Mouse (Mus musculus) embryonic facial prominence, embryonic 13.5 days (tissue): ENCODE data around the gene Cngb1. TPM values are rescaled to one million over a fixed set of nuclear protein-coding genes. Genes with fewer than 3 reads are reported as not detected.

ENCODE experiments used
- ATAC-seq: fragments of 200-750 bp; cut with Nextera tagmentation; 2 replicates; pipeline ENCODE4 v1.8.0; 2017; ENCODE audit warnings: low read depth; ENCODE audit not compliant: insufficient number of reproducible peaks, insufficient read depth, low FRiP score, low TSS enrichment
- H3K27ac ChIP-seq: fragments of 300-500 bp; sonication (generic); 2 replicates; pipeline ENCODE4 v1.5.1; 2015; ENCODE audit warnings: moderate library complexity, mild to moderate bottlenecking, inconsistent platforms
- H3K27me3 ChIP-seq: fragments of 300-500 bp; sonication (generic); 2 replicates; pipeline ENCODE4 v1.6.1; 2015; ENCODE audit warnings: mild to moderate bottlenecking, inconsistent platforms
- H3K36me3 ChIP-seq: fragments of 300-500 bp; sonication (generic); 2 replicates; pipeline ENCODE4 v1.6.1; 2015; ENCODE audit warnings: mild to moderate bottlenecking, inconsistent platforms
- H3K4me1 ChIP-seq: fragments of 300-500 bp; sonication (generic); 2 replicates; pipeline ENCODE4 v1.6.1; 2015; ENCODE audit warnings: inconsistent platforms
- H3K4me2 ChIP-seq: fragments of 300-500 bp; sonication (generic); 2 replicates; pipeline ENCODE4 v1.6.1; 2015; ENCODE audit warnings: moderate library complexity, mild to moderate bottlenecking, inconsistent platforms
- H3K4me3 ChIP-seq: fragments of 300-500 bp; sonication (generic); 2 replicates; pipeline ENCODE4 v1.5.1; 2015; ENCODE audit warnings: mild to moderate bottlenecking, inconsistent platforms
- H3K9ac ChIP-seq: fragments of 300-500 bp; sonication (generic); 2 replicates; pipeline ENCODE4 v1.6.1; 2015; ENCODE audit warnings: mild to moderate bottlenecking, inconsistent platforms
- H3K9me3 ChIP-seq: fragments of 300-500 bp; sonication (generic); 2 replicates; pipeline ENCODE4 v1.6.1; 2016; ENCODE audit warnings: inconsistent platforms
- WGBS: fragments of 180-500 bp; shearing (Covaris S2); methylation state at CpG from one replicate; pipeline ENCODE4 v1.1.7; 2015; ENCODE audit warnings: mixed read lengths; 5-methylcytosine and 5-hydroxymethylcytosine counted together
- polyA plus RNA-seq: library from polyadenylated mRNA; unstranded; fragments of >200 nt; fragmentation: Nextera tagmentation; extraction: Ambion mirVana; gene quantifications from 2 replicates; pipeline ENCODE4 v1.2.1, GENCODE M21; 2015

Gene Cngb1
- polyA plus RNA-seq, 1 experiment from 2014 or later, result 0.14 TPM

DNA sequence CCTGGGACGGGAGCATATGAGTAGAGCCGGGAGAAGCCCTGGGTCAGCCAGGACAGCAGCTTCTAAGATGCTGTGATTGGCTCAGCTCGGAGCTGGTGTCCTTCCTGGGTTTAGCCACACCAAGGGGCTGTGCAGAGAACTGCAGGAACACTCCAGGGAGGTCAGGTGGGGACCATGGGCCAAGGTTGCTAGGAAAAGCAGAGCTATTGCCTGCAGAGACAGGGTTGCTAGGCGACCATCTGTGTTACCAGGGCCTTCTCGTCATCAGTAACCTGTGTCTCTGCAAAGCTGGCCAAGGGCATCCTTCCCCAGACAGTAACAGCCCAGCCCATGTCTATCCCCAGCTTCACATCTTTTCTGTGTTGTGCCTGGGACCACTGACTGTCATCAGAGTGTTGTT, 24.9 kb downstream of the Cngb1 start:
- Histone ChIP-seq H3K36me3 (no peaks in the 10 kb centered on the region), H3K27ac (no peak overlapping the region), H3K4me2 (no peak overlapping the region), H3K27me3 (no peaks in the 10 kb centered on the region), H3K9ac (no peak overlapping the region), H3K4me1 (no peaks in the 10 kb centered on the region), H3K4me3 (no peak overlapping the region), H3K9me3 (no peaks in the 10 kb centered on the region)
- WGBS, result 62% methylated on average over 5 of the region's 5 CpGs
- no peak for ATAC-seq

DNA sequence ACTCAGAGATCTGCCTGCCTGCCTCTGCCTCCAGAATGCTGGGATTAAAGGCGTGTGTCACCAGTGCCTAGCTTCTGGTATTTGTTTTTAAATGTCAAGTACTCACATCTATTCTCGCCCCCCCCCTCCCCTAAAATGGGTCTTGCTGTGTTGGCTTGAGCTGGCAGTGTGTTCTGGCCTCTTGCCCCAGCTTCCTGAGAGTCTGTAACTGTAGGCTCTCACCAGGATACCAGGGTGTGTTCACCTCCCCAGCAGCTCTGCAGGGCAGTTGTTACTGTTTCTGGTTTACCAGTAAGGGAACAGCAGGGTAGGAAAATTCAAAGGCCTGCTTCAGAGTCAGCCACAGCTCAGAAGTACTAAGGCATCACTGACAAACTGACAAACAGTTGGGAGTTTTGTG, 33.5 kb downstream of the Cngb1 start:
- H3K9me3 ChIP-seq, result no peaks in the 10 kb centered on the region
- ATAC-seq, result no peak
- H3K27ac ChIP-seq, result no peak overlapping the region
- no peaks in the 10 kb centered on the region for H3K27me3 ChIP-seq
- no peaks in the 10 kb centered on the region for H3K36me3 ChIP-seq
- H3K4me1 ChIP-seq, result 0 out of 2 replicates have a peak, but pooled peaks cover 3% of the 10 kb centered on the region
- H3K4me3 ChIP-seq, result no peak overlapping the region
- 42% methylated on average over 2 of the region's 2 CpGs for WGBS
- no peak overlapping the region for H3K4me2 ChIP-seq
- no peak overlapping the region for H3K9ac ChIP-seq

DNA sequence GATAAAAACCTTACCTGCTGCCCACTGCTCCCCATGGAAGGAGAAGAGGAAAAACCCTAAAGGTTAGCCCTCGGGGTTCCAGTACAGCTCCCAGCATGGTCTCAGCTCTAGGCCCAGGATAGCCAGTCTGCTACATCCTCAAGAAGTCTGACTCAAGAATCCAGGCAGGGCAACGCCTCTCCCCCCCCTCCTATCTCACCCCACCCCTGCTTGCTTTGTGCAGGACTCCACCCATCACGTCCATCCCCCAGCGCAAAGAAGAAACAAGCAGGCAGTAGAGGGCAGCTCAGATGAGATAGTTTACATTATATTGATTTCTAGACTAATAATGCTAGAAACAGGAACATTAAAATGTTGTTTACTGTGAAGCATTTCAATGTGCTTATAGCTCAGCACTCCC, 34.5 kb downstream of the Cngb1 start:
- Histone ChIP-seq H3K27ac (no peak overlapping the region), H3K4me2 (no peak overlapping the region), H3K36me3 (no peaks in the 10 kb centered on the region), H3K9me3 (no peaks in the 10 kb centered on the region), H3K9ac (no peak overlapping the region), H3K4me3 (no peak overlapping the region), H3K27me3 (no peaks in the 10 kb centered on the region), H3K4me1 (0 out of 2 replicates have a peak, but pooled peaks cover 3% of the 10 kb centered on the region)
- 32% methylated on average over 4 of the region's 4 CpGs for WGBS
- no peak for ATAC-seq

DNA sequence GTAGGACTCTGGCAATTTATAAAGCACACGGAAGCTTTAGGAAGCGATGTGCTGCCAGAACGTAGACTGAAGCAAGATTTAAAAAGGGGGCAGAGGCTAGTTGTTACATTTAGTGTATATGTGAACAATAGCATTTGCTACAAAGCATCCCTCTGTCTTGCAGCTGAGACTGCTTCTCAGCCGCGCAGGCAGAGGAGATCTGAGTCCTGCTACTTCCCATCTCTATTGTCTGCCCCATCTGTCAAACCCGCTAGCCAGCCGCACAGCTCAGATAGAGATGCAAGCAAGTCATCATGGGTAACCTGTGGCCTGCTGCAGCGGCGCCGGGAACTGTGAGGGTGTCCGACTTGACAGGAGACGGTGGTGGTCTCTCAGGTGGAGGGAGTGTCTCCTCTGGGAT, 35.9 kb downstream of the Cngb1 start:
- Histone ChIP-seq H3K27ac (no peak overlapping the region), H3K27me3 (no peaks in the 10 kb centered on the region), H3K4me3 (no peak overlapping the region), H3K4me1 (0 out of 2 replicates have a peak, but pooled peaks cover 3% of the 10 kb centered on the region), H3K36me3 (no peaks in the 10 kb centered on the region), H3K9me3 (no peaks in the 10 kb centered on the region), H3K9ac (no peak overlapping the region), H3K4me2 (no peak overlapping the region)
- 73% methylated on average over 12 of the region's 12 CpGs for WGBS
- no peak for ATAC-seq

DNA sequence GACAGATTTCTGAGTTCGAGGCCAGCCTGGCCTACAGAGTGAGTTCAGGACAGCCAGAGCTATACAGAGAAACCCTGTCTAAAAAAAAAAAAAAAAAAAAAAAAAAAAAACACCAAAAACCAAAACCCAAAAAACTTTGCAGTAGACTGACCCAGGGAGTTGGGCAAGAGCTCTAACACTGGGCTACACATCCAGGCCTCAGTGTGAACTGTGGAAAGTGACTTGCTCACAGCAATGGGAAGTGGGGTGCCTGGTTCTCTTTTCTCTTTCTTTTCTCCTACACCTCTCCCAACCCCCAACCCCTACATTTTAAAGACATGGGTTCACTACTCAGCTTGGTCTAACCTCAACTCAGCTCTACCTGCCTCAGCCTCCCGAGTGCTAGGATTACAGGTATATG, 44.2 kb downstream of the Cngb1 start:
- Histone ChIP-seq H3K27me3 (no peaks in the 10 kb centered on the region), H3K4me1 (no peaks in the 10 kb centered on the region), H3K9me3 (no peaks in the 10 kb centered on the region), H3K4me3 (no peak overlapping the region), H3K36me3 (no peaks in the 10 kb centered on the region), H3K9ac (no peak overlapping the region), H3K4me2 (no peak overlapping the region), H3K27ac (no peak overlapping the region)
- no peak for ATAC-seq
- WGBS, result 88% methylated on average over 2 of the region's 2 CpGs

GRCm38 (mm10) chr8:95255611-95256010, 50.8 kb downstream of the Cngb1 start:
- Histone ChIP-seq H3K27ac (no peak overlapping the region), H3K9me3 (no peaks in the 10 kb centered on the region), H3K27me3 (no peaks in the 10 kb centered on the region), H3K9ac (no peak overlapping the region), H3K4me3 (no peak overlapping the region), H3K4me1 (no peaks in the 10 kb centered on the region), H3K36me3 (no peaks in the 10 kb centered on the region), H3K4me2 (no peak overlapping the region)
- 80% methylated on average over 10 of the region's 10 CpGs for WGBS
- ATAC-seq, result no peak

GRCm38 (mm10) chr8:95254564-95255434, 51.6 kb downstream of the Cngb1 start:
- WGBS, result 20% methylated on average over 16 of the region's 16 CpGs
- H3K4me3 ChIP-seq, result peak overlapping the region; percentile 38
- H3K36me3 ChIP-seq, result no peaks in the 10 kb centered on the region
- H3K4me1 ChIP-seq, result no peaks in the 10 kb centered on the region
- 0 out of 2 replicates have a peak overlapping the region, but pooled peaks have one; percentile 55 for H3K27ac ChIP-seq
- peak overlapping the region; percentile 63 for H3K4me2 ChIP-seq
- H3K9ac ChIP-seq, result peak overlapping the region; percentile 61
- H3K27me3 ChIP-seq, result no peaks in the 10 kb centered on the region
- ATAC-seq, result peak; percentile 86
- H3K9me3 ChIP-seq, result no peaks in the 10 kb centered on the region

- Histone ChIP-seq H3K27me3 (no peaks in the 10 kb centered on the region), H3K27ac (no peak overlapping the region), H3K36me3 (no peaks in the 10 kb centered on the region), H3K4me1 (no peaks in the 10 kb centered on the region), H3K9me3 (no peaks in the 10 kb centered on the region), H3K4me3 (no peak overlapping the region), H3K4me2 (no peak overlapping the region), H3K9ac (no peak overlapping the region)
- 63% methylated on average over 9 of the region's 9 CpGs for WGBS
- ATAC-seq, result no peak
Measured at GRCm38 (mm10) chr8:95252056-95252455, 54.3 kb downstream of the Cngb1 start.

GRCm38 (mm10) chr8:95249847-95250246, 56.5 kb downstream of the Cngb1 start:
- H3K4me3 ChIP-seq, result no peak overlapping the region
- no peaks in the 10 kb centered on the region for H3K36me3 ChIP-seq
- no peak overlapping the region for H3K4me2 ChIP-seq
- peaks cover 4% of the 10 kb centered on the region; the same call in 1 of the 2 replicates for H3K4me1 ChIP-seq
- no peak overlapping the region for H3K9ac ChIP-seq
- H3K27ac ChIP-seq, result no peak overlapping the region
- H3K27me3 ChIP-seq, result no peaks in the 10 kb centered on the region
- ATAC-seq, result no peak
- H3K9me3 ChIP-seq, result no peaks in the 10 kb centered on the region
- 60% methylated on average over 4 of the region's 4 CpGs for WGBS

- no peak overlapping the region for H3K4me2 ChIP-seq
- 59% methylated on average over 5 of the region's 5 CpGs for WGBS
- H3K27me3 ChIP-seq, result no peaks in the 10 kb centered on the region
- H3K36me3 ChIP-seq, result no peaks in the 10 kb centered on the region
- H3K4me3 ChIP-seq, result no peak overlapping the region
- peaks cover 4% of the 10 kb centered on the region; the same call in 1 of the 2 replicates for H3K4me1 ChIP-seq
- no peaks in the 10 kb centered on the region for H3K9me3 ChIP-seq
- no peak overlapping the region for H3K9ac ChIP-seq
- H3K27ac ChIP-seq, result no peak overlapping the region
- no peak for ATAC-seq
Measured at GRCm38 (mm10) chr8:95247277-95247676, 59.1 kb downstream of the Cngb1 start.

DNA sequence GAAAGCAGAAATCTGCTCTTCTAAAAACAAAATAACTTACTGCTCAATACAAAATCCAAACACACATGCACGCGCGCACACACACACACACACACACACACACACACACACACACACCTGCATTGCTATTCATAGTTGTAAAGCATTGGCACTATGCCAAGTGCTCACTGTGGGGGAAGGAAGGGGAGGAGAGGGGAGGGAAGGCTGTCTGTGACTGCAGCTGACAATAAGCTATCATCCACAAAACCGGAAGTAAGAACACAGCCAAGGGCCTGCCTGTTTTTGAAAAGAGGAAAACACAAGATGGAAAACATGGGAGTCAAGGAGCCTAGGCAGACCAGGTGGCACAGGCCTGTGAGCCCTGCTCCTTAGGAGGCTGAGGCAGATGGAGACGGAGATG, 61.2 kb downstream of the Cngb1 start:
- no peak overlapping the region for H3K4me2 ChIP-seq
- H3K9ac ChIP-seq, result no peak overlapping the region
- 64% methylated on average over 5 of the region's 5 CpGs for WGBS
- no peaks in the 10 kb centered on the region for H3K27me3 ChIP-seq
- no peak for ATAC-seq
- H3K36me3 ChIP-seq, result no peaks in the 10 kb centered on the region
- no peak overlapping the region for H3K27ac ChIP-seq
- H3K4me1 ChIP-seq, result peaks cover 4% of the 10 kb centered on the region; the same call in 1 of the 2 replicates
- H3K4me3 ChIP-seq, result no peak overlapping the region
- H3K9me3 ChIP-seq, result no peaks in the 10 kb centered on the region

DNA sequence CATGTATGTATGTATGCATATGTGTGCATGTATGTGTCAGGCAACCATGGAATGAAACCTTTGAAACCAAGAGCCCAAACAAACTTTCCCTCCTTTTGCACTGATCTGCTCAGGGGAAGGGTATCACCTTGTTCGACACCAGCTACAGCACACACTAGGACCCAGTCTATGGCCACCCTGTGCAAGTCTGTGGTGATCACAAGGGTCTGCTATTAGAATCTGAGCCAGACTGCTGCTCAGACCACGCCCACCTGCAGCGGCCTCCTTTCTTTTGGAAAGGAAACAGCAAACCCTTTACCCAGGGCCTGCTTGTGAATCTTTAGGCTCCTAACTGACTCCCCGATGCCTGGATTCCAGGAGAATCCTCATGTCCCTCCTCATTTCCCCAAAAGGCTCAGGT, 62.5 kb downstream of the Cngb1 start:
- no peaks in the 10 kb centered on the region for H3K36me3 ChIP-seq
- H3K4me1 ChIP-seq, result peaks cover 4% of the 10 kb centered on the region; the same call in 1 of the 2 replicates
- WGBS, result 59% methylated on average over 4 of the region's 4 CpGs
- H3K4me3 ChIP-seq, result no peak overlapping the region
- H3K9ac ChIP-seq, result no peak overlapping the region
- H3K9me3 ChIP-seq, result no peaks in the 10 kb centered on the region
- H3K4me2 ChIP-seq, result no peak overlapping the region
- H3K27ac ChIP-seq, result no peak overlapping the region
- no peaks in the 10 kb centered on the region for H3K27me3 ChIP-seq
- ATAC-seq, result no peak
